Mouse (Mus musculus) limb, embryonic 14.5 days (tissue): Measurements from ENCODE around the gene Mpzl1. TPM values are rescaled to one million over a fixed set of nuclear protein-coding genes. Genes with fewer than 3 reads are reported as not detected.

Source experiments
- ATAC-seq: fragments of 200-750 bp; cut with Nextera tagmentation; 2 replicates; pipeline ENCODE4 v1.8.0; 2017; ENCODE audit warnings: low read depth, moderate number of reproducible peaks, moderate TSS enrichment; ENCODE audit not compliant: low FRiP score
- DNase-seq: peaks from one replicate; pipeline ENCODE4 v3.0.0-alpha.2; 2015; ENCODE audit warnings: low spot score
- H3K27ac ChIP-seq: fragments of 300-500 bp; sonication (generic); replicated peaks from 2 replicates; pipeline ENCODE4 v1.5.1; 2014; ENCODE audit warnings: low read depth, mild to moderate bottlenecking, low read length, moderate library complexity, mixed read lengths
- H3K27me3 ChIP-seq: fragments of 300-500 bp; sonication (generic); 2 replicates; pipeline ENCODE4 v1.6.1; 2014; ENCODE audit warnings: low read length, mixed read lengths; ENCODE audit not compliant: control insufficient read depth, insufficient read depth
- H3K36me3 ChIP-seq: fragments of 300-500 bp; sonication (generic); 2 replicates; pipeline ENCODE4 v1.6.1; 2014; ENCODE audit warnings: mild to moderate bottlenecking, low read length, moderate library complexity, mixed read lengths; ENCODE audit not compliant: control insufficient read depth, insufficient read depth
- H3K4me1 ChIP-seq: fragments of 300-500 bp; sonication (generic); 2 replicates; pipeline ENCODE4 v1.6.1; 2014; ENCODE audit warnings: antibody characterized with exemption, low read length, mixed read lengths; ENCODE audit not compliant: control insufficient read depth, insufficient read depth
- H3K4me2 ChIP-seq: fragments of 300-500 bp; sonication (generic); replicated peaks from 2 replicates; pipeline ENCODE4 v1.6.1; 2014; ENCODE audit warnings: low read depth, mild to moderate bottlenecking, low read length, moderate library complexity; ENCODE audit not compliant: severe bottlenecking
- H3K4me3 ChIP-seq: fragments of 300-500 bp; sonication (generic); replicated peaks from 2 replicates; pipeline ENCODE4 v1.5.1; 2014; ENCODE audit warnings: low read length
- H3K9ac ChIP-seq: fragments of 300-500 bp; sonication (generic); 2 replicates; pipeline ENCODE4 v1.6.1; 2014; ENCODE audit warnings: mild to moderate bottlenecking, low read depth, low read length, moderate library complexity; ENCODE audit not compliant: severe bottlenecking
- H3K9me3 ChIP-seq: fragments of 300-500 bp; sonication (generic); 2 replicates; pipeline ENCODE4 v1.6.1; 2016; ENCODE audit warnings: low read length; ENCODE audit not compliant: control insufficient read depth
- POLR2A ChIP-seq: fragments of 200-500 bp; IDR thresholded peaks from 2 replicates; pipeline ENCODE4 v1.8.0; 2012; ENCODE audit warnings: inconsistent platforms, mild to moderate bottlenecking, moderate library complexity, borderline replicate concordance; ENCODE audit not compliant: insufficient read depth, insufficient read length; ENCODE audit errors: extremely low read depth
- WGBS: fragments of 180-500 bp; shearing (Covaris S2); extraction: QIAGEN DNeasy Blood & Tissue Kit; methylation state at CpG from one replicate; pipeline ENCODE4 v1.1.7; 2014; 5-methylcytosine and 5-hydroxymethylcytosine counted together
- polyA plus RNA-seq, 2 experiments: library from polyadenylated mRNA; depleted of rRNA in 1 of 2; stranded (reverse) in 1 of 2; unstranded in 1 of 2; fragments of >200 nt; fragmentation: Nextera tagmentation in 1 of 2; extraction: Ambion mirVana in 1 of 2; gene quantifications; 2 replicates each; pipeline versions ENCODE4 v1.2.1 to v1.2.3; 2012 to 2014

The Mpzl1 gene
- polyA plus RNA-seq, 2 experiments, result 192 to 196 TPM

- Histone ChIP-seq H3K27me3 (no peaks in the 10 kb centered on the region), H3K4me3 (no peak overlapping the region), H3K27ac (no peak overlapping the region), H3K36me3 (peaks cover 51% of the 10 kb centered on the region), H3K9me3 (no peaks in the 10 kb centered on the region), H3K4me2 (no peak overlapping the region), H3K9ac (no peak overlapping the region), H3K4me1 (peaks cover 2% of the 10 kb centered on the region; the same call in 1 of the 2 replicates)
- TF ChIP-seq POLR2A, result no peak
- DNase-seq, result no peak
- no peak for ATAC-seq
- WGBS, result 52% methylated on average over 4 of the region's 4 CpGs
Observed at GRCm38 (mm10) chr1:165608904-165609303, 25.4 kb downstream of the Mpzl1 start.

GRCm38 (mm10) chr1:165605774-165606173, 28.6 kb downstream of the Mpzl1 start:
- H3K9me3 ChIP-seq, result no peaks in the 10 kb centered on the region
- H3K4me1 ChIP-seq, result peaks cover 2% of the 10 kb centered on the region; the same call in 1 of the 2 replicates
- H3K27me3 ChIP-seq, result no peaks in the 10 kb centered on the region
- TF ChIP-seq POLR2A, result no peak
- H3K4me3 ChIP-seq, result no peak overlapping the region
- 86% methylated on average over 6 of the region's 6 CpGs for WGBS
- ATAC-seq (no peak), DNase-seq (peak; percentile 34)
- no peak overlapping the region for H3K27ac ChIP-seq
- no peak overlapping the region for H3K9ac ChIP-seq
- H3K36me3 ChIP-seq, result peaks cover 75% of the 10 kb centered on the region
- H3K4me2 ChIP-seq, result no peak overlapping the region

GRCm38 (mm10) chr1:165605108-165605507, 29.2 kb downstream of the Mpzl1 start:
- DNase-seq (no peak), ATAC-seq (no peak)
- Histone ChIP-seq H3K9me3 (no peaks in the 10 kb centered on the region), H3K4me3 (no peak overlapping the region), H3K4me1 (no peaks in the 10 kb centered on the region), H3K4me2 (no peak overlapping the region), H3K36me3 (peaks cover 76% of the 10 kb centered on the region), H3K9ac (no peak overlapping the region), H3K27ac (no peak overlapping the region), H3K27me3 (no peaks in the 10 kb centered on the region)
- no peak for TF ChIP-seq POLR2A
- WGBS, result 95% methylated on average over 3 of the region's 3 CpGs

- H3K4me3 ChIP-seq, result no peak overlapping the region
- H3K9me3 ChIP-seq, result no peaks in the 10 kb centered on the region
- DNase-seq (no peak), ATAC-seq (no peak)
- no peak overlapping the region for H3K27ac ChIP-seq
- no peak overlapping the region for H3K4me2 ChIP-seq
- no peaks in the 10 kb centered on the region for H3K27me3 ChIP-seq
- H3K4me1 ChIP-seq, result no peaks in the 10 kb centered on the region
- H3K9ac ChIP-seq, result no peak overlapping the region
- peaks cover 79% of the 10 kb centered on the region for H3K36me3 ChIP-seq
- TF ChIP-seq POLR2A, result no peak
- 86% methylated on average over 8 of the region's 8 CpGs for WGBS
Observed at GRCm38 (mm10) chr1:165604203-165604602, 30.1 kb downstream of the Mpzl1 start.

GRCm38 (mm10) chr1:165603218-165603617, 31.1 kb downstream of the Mpzl1 start:
- no peak for ATAC-seq
- no peak for DNase-seq
- no peak overlapping the region for H3K4me3 ChIP-seq
- no peak overlapping the region for H3K27ac ChIP-seq
- no peaks in the 10 kb centered on the region for H3K9me3 ChIP-seq
- no peak overlapping the region for H3K4me2 ChIP-seq
- H3K27me3 ChIP-seq, result no peaks in the 10 kb centered on the region
- 87% methylated on average over 14 of the region's 14 CpGs for WGBS
- H3K9ac ChIP-seq, result no peak overlapping the region
- TF ChIP-seq POLR2A, result no peak
- peaks cover 85% of the 10 kb centered on the region for H3K36me3 ChIP-seq
- H3K4me1 ChIP-seq, result no peaks in the 10 kb centered on the region

GRCm38 (mm10) chr1:165601775-165602280, 32.5 kb downstream of the Mpzl1 start:
- ATAC-seq (no peak), DNase-seq (no peak)
- Histone ChIP-seq H3K4me1 (no peaks in the 10 kb centered on the region), H3K9ac (no peak overlapping the region), H3K9me3 (no peaks in the 10 kb centered on the region), H3K27ac (no peak overlapping the region), H3K4me3 (no peak overlapping the region), H3K27me3 (no peaks in the 10 kb centered on the region), H3K4me2 (no peak overlapping the region), H3K36me3 (peaks cover 85% of the 10 kb centered on the region)
- WGBS, result 84% methylated on average over 10 of the region's 10 CpGs
- no peak for TF ChIP-seq POLR2A
